Mouse (Mus musculus) duodenum, adult 2 months (tissue): ENCODE results near the gene Hist1h2ak. TPM values are rescaled to one million over a fixed set of nuclear protein-coding genes. Genes with fewer than 3 reads are reported as not detected.

Experiments
- polyA plus RNA-seq: library from polyadenylated mRNA; depleted of rRNA; stranded (reverse); fragments of >200 nt; gene quantifications from 2 replicates; pipeline ENCODE4 v1.2.3, GENCODE M21; 2012; ENCODE audit warnings: low replicate concordance; rRNA removed

Hist1h2ak gene
- polyA plus RNA-seq, result 28.1 and 60.3 TPM in 2 replicates

GRCm38 (mm10) chr13:21753524-21754285 lies at the start of gene Hist1h2ak, which contains the start of gene Hist1h2bn:
Hist1h2ak (minus strand) TSS chr13:21753827.
Hist1h2bn (plus strand) TSS chr13:21754123.

GRCm38 (mm10) chr13:21786899-21787629 lies 33.4 kb upstream of the Hist1h2ak start, which contains the start of the genes Hist1h2an and Hist1h2bp:
Hist1h2an (minus strand) TSS chr13:21787218.
Hist1h2bp (plus strand) TSS chr13:21787461.

GRCm38 (mm10) chr13:21783255-21783617 lies 29.6 kb upstream of the Hist1h2ak start, which contains the start of gene Hist1h3i:
Hist1h3i (minus strand) TSS chr13:21783370.

GRCm38 (mm10) chr13:21779767-21780731 lies 26.4 kb upstream of the Hist1h2ak start, which contains the start of gene Hist1h1b:
Hist1h1b (minus strand) TSS chr13:21780625.

GRCm38 (mm10) chr13:21750159-21751017 lies 3.2 kb downstream of the Hist1h2ak start, which contains the start of gene Hist1h4k:
Hist1h4k (minus strand) TSS chr13:21750505.

GRCm38 (mm10) chr13:21734906-21735767 lies 18.5 kb downstream of the Hist1h2ak start, which contains the start of gene Hist1h4j:
Hist1h4j (plus strand) TSS chr13:21735064.

GRCm38 (mm10) chr13:21721757-21722372 lies 31.8 kb downstream of the Hist1h2ak start, which contains the start of gene Hist1h2bm:
Hist1h2bm (plus strand) TSS chr13:21722044.

GRCm38 (mm10) chr13:21717397-21718357 lies 36.0 kb downstream of the Hist1h2ak start, which contains the start of gene Hist1h3h:
Hist1h3h (plus strand) TSS chr13:21717659.

GRCm38 (mm10) chr13:21715864-21716539 lies 37.6 kb downstream of the Hist1h2ak start, which contains the start of the genes Hist1h2bl and Hist1h2ai:
Hist1h2bl (minus strand) TSS chr13:21716143.
Hist1h2ai (plus strand) TSS chr13:21716422.

Other genes starting within 250 kb of the Hist1h2ak start
- 0.26 and 0.42 TPM in 2 replicates for gene Zkscan8, start 222.7 kb downstream of the Hist1h2ak start, polyA plus RNA-seq
- not detected in 2 replicates for gene Olfr1366, start 211.0 kb downstream of the Hist1h2ak start, polyA plus RNA-seq
- not detected in 2 replicates for gene Olfr1535, start 193.9 kb downstream of the Hist1h2ak start, polyA plus RNA-seq
- gene Olfr1364, start 172.1 kb downstream of the Hist1h2ak start, polyA plus RNA-seq, result not detected in 2 replicates
- not detected in 2 replicates for gene Olfr1362, start 139.8 kb downstream of the Hist1h2ak start, polyA plus RNA-seq
- not detected in 2 replicates for gene Olfr11, start 111.3 kb downstream of the Hist1h2ak start, polyA plus RNA-seq
- not detected in 2 replicates for gene Olfr1361, start 90.4 kb downstream of the Hist1h2ak start, polyA plus RNA-seq
- gene Olfr1360, start 76.4 kb downstream of the Hist1h2ak start, polyA plus RNA-seq, result not detected in 2 replicates
- not detected in 2 replicates for gene Olfr1359, start 55.7 kb downstream of the Hist1h2ak start, polyA plus RNA-seq
- gene Hist1h2bl, start 37.7 kb downstream of the Hist1h2ak start, polyA plus RNA-seq, result 7.5 and 8.8 TPM in 2 replicates
- gene Hist1h2ai, start 37.4 kb downstream of the Hist1h2ak start, polyA plus RNA-seq, result 13.1 and 96.4 TPM in 2 replicates
- gene Hist1h3h, start 36.2 kb downstream of the Hist1h2ak start, polyA plus RNA-seq, result 70.2 and 104 TPM in 2 replicates
- 3.8 and 7.0 TPM in 2 replicates for gene Hist1h2bm, start 31.8 kb downstream of the Hist1h2ak start, polyA plus RNA-seq
- 3.1 and 3.3 TPM in 2 replicates for gene Hist1h4j, start 18.8 kb downstream of the Hist1h2ak start, polyA plus RNA-seq
- gene Hist1h4k, start 3.3 kb downstream of the Hist1h2ak start, polyA plus RNA-seq, result 26.4 and 32.3 TPM in 2 replicates
- gene Hist1h2bn, start 296 bp upstream of the Hist1h2ak start, polyA plus RNA-seq, result 10.3 and 18.9 TPM in 2 replicates
- 1.6 and 2.1 TPM in 2 replicates for gene Hist1h1b, start 26.8 kb upstream of the Hist1h2ak start, polyA plus RNA-seq
- gene Hist1h3i, start 29.5 kb upstream of the Hist1h2ak start, polyA plus RNA-seq, result 76.2 and 99.7 TPM in 2 replicates
- 8.4 and 153 TPM in 2 replicates for gene Hist1h2an, start 33.4 kb upstream of the Hist1h2ak start, polyA plus RNA-seq
- 2.6 and 4.6 TPM in 2 replicates for gene Hist1h2bp, start 33.6 kb upstream of the Hist1h2ak start, polyA plus RNA-seq
- 23.5 and 27.4 TPM in 2 replicates for gene Hist1h2bq, start 56.4 kb upstream of the Hist1h2ak start, polyA plus RNA-seq
- gene Hist1h2ao, start 56.6 kb upstream of the Hist1h2ak start, polyA plus RNA-seq, result not detected in 2 replicates
- gene Hist1h4m, start 57.9 kb upstream of the Hist1h2ak start, polyA plus RNA-seq, result 1.3 and 6.9 TPM in 2 replicates
- 20.7 and 25.5 TPM in 2 replicates for gene Hist1h4n, start 78.4 kb upstream of the Hist1h2ak start, polyA plus RNA-seq
- gene Hist1h2ap, start 79.7 kb upstream of the Hist1h2ak start, polyA plus RNA-seq, result 223 and 1,937 TPM in 2 replicates
- 22.5 and 29.8 TPM in 2 replicates for gene Hist1h2br, start 79.9 kb upstream of the Hist1h2ak start, polyA plus RNA-seq
- 0.14 and 0.51 TPM in 2 replicates for gene Zfp184, start 191.3 kb upstream of the Hist1h2ak start, polyA plus RNA-seq
- gene Pom121l2, start 227.4 kb upstream of the Hist1h2ak start, polyA plus RNA-seq, result not detected in 2 replicates